19 mouse cellular contexts compared by ENCODE assay signal in genomic region chr8:86527336-86528029, GRCm38 (mm10). TPM values are rescaled to one million over a fixed set of nuclear protein-coding genes. Genes with fewer than 3 reads are reported as not detected.
DNase-seq lines count a peak whose midpoint lies in the region; ATAC-seq and TF ChIP-seq lines count a peak whose summit lies in the region.
"Had no signal": no experiment of that assay in that cellular context is flagged by ENCODE, and none has a peak within 500 bp of the region (broad histone marks: within the 10 kb centered on the region; RNA-seq: fewer than 3 reads in every experiment).

No protein-coding gene starts in this region.

- H3K9me3 ChIP-seq in midbrain, embryonic 14.5 days (ENCODE audit: control insufficient read depth, low read length): no peaks in the 10 kb centered on the region
- no peaks in the 10 kb centered on the region for H3K9me3 ChIP-seq in midbrain, embryonic 16.5 days (replicated peaks; ENCODE audit: control insufficient read depth, low read length, poor library complexity, severe bottlenecking)
- H3K9me3 ChIP-seq in heart, embryonic 11.5 days (replicated peaks; ENCODE audit: control insufficient read depth, low read length): no peaks in the 10 kb centered on the region
- H3K9me3 ChIP-seq: embryonic facial prominence, embryonic 10.5 days; forebrain, embryonic 13.5 days; heart, embryonic 12.5 days; hindbrain, embryonic 10.5 days; intestine, embryonic 15.5 days had no signal

- H3K4me3 ChIP-seq in midbrain, embryonic 14.5 days (replicated peaks; ENCODE audit: low read depth, low read length): no peak overlapping the region
- no peak overlapping the region for H3K4me3 ChIP-seq in midbrain, embryonic 16.5 days (ENCODE audit: low read depth, low read length)
- H3K4me3 ChIP-seq in cerebellum, adult 2 months (replicated peaks; ENCODE audit: insufficient read depth, low read depth, low read length): no peak overlapping the region
- H3K4me3 ChIP-seq in heart, embryonic 11.5 days (ENCODE audit: low read depth, low read length): no peak overlapping the region
- H3K4me3 ChIP-seq: embryonic facial prominence, embryonic 10.5 days; forebrain, embryonic 13.5 days; heart, adult 2 months; heart, embryonic 12.5 days; hindbrain, embryonic 10.5 days; intestine, embryonic 15.5 days had no signal

- 86% methylated on average over 19 of the region's 19 CpGs for WGBS in midbrain, embryonic 14.5 days
- 87% methylated on average over 19 of the region's 19 CpGs for WGBS in midbrain, embryonic 16.5 days
- 37% methylated on average over 19 of the region's 19 CpGs for WGBS in cerebellum, adult 2 months
- WGBS in heart, embryonic 11.5 days (ENCODE audit: insufficient replicate concordance): 79% methylated on average over 19 of the region's 19 CpGs

- DNase-seq in midbrain, embryonic 14.5 days: peak; percentile 13
- peak; percentile 61 to 70 for DNase-seq in cerebellum, adult 2 months
- DNase-seq in cerebellum, postnatal 25 days: peak; percentile 51 to 70
- DNase-seq: adrenal gland, adult 2 months; adrenal gland, postnatal 25 days; forebrain, postnatal 0 days; gastrocnemius, postnatal 14 days; heart, adult 2 months had no signal

- no peak overlapping the region for H3K4me2 ChIP-seq in midbrain, embryonic 14.5 days (ENCODE audit: low read length)
- H3K4me2 ChIP-seq in midbrain, embryonic 16.5 days (ENCODE audit: low read length): no peak overlapping the region
- H3K4me2 ChIP-seq in heart, embryonic 11.5 days: no peak overlapping the region
- H3K4me2 ChIP-seq: forebrain, embryonic 13.5 days; heart, embryonic 12.5 days; hindbrain, embryonic 14.5 days; intestine, embryonic 15.5 days had no signal

- no peaks in the 10 kb centered on the region for H3K36me3 ChIP-seq in midbrain, embryonic 14.5 days (ENCODE audit: control insufficient read depth, insufficient read depth, low read length)
- H3K36me3 ChIP-seq in midbrain, embryonic 16.5 days (ENCODE audit: control insufficient read depth, insufficient read depth, low read length): no peaks in the 10 kb centered on the region
- no peaks in the 10 kb centered on the region for H3K36me3 ChIP-seq in heart, embryonic 11.5 days (ENCODE audit: control insufficient read depth, insufficient read depth, low read length)
- H3K36me3 ChIP-seq: embryonic facial prominence, embryonic 10.5 days; heart, embryonic 12.5 days; hindbrain, embryonic 10.5 days; intestine, embryonic 15.5 days had no signal

- 0 out of 2 replicates have a peak, but pooled peaks cover 3% of the 10 kb centered on the region for H3K4me1 ChIP-seq in midbrain, embryonic 14.5 days (ENCODE audit: control insufficient read depth, insufficient read depth, low read length)
- H3K4me1 ChIP-seq in midbrain, embryonic 16.5 days (ENCODE audit: control insufficient read depth, insufficient read depth, low read length): no peaks in the 10 kb centered on the region
- peaks cover 31% of the 10 kb centered on the region for H3K4me1 ChIP-seq in cerebellum, adult 2 months (ENCODE audit: control insufficient read depth, insufficient read depth, low read length)
- no peaks in the 10 kb centered on the region for H3K4me1 ChIP-seq in heart, embryonic 11.5 days (ENCODE audit: control insufficient read depth, insufficient read depth, low read length)
- H3K4me1 ChIP-seq: forebrain, embryonic 13.5 days; heart, embryonic 12.5 days; intestine, embryonic 15.5 days had no signal

- TF ChIP-seq POLR2A in cerebellum, adult 2 months (IDR thresholded peaks at IDR 0.05; ENCODE audit: borderline replicate concordance, insufficient read depth, low read length): no peak

- TF ChIP-seq CTCF in cerebellum, adult 2 months (IDR thresholded peaks at IDR 0.05; ENCODE audit: borderline replicate concordance, insufficient read depth, low read depth, low read length): no peak

- H3K9ac ChIP-seq in midbrain, embryonic 14.5 days (replicated peaks; ENCODE audit: low read length): no peak overlapping the region
- no peak overlapping the region for H3K9ac ChIP-seq in midbrain, embryonic 16.5 days (ENCODE audit: low read depth, low read length)
- no peak overlapping the region for H3K9ac ChIP-seq in heart, embryonic 11.5 days (ENCODE audit: low read depth, low read length)
- H3K9ac ChIP-seq: forebrain, embryonic 13.5 days; forebrain, postnatal 0 days; heart, embryonic 12.5 days; hindbrain, embryonic 14.5 days; intestine, embryonic 15.5 days had no signal

- no peak overlapping the region for H3K27ac ChIP-seq in midbrain, embryonic 14.5 days (replicated peaks; ENCODE audit: low read depth, low read length)
- H3K27ac ChIP-seq in midbrain, embryonic 16.5 days (ENCODE audit: low read length): no peak overlapping the region
- H3K27ac ChIP-seq in cerebellum, adult 2 months (ENCODE audit: insufficient read depth, low read length): peak overlapping the region; percentile 93
- no peak overlapping the region for H3K27ac ChIP-seq in heart, embryonic 11.5 days (ENCODE audit: low read depth, low read length)
- H3K27ac ChIP-seq: embryonic facial prominence, embryonic 10.5 days; forebrain, embryonic 13.5 days; heart, adult 2 months; hindbrain, embryonic 10.5 days; hindbrain, embryonic 14.5 days; intestine, embryonic 15.5 days had no signal

- no peaks in the 10 kb centered on the region for H3K27me3 ChIP-seq in midbrain, embryonic 14.5 days (ENCODE audit: control insufficient read depth, insufficient read depth, low read length)
- no peaks in the 10 kb centered on the region for H3K27me3 ChIP-seq in midbrain, embryonic 16.5 days (ENCODE audit: control insufficient read depth, insufficient read depth, low read depth, low read length)
- H3K27me3 ChIP-seq in cerebellum, adult 2 months (ENCODE audit: control insufficient read depth, insufficient read depth, low read length): no peaks in the 10 kb centered on the region
- H3K27me3 ChIP-seq in heart, embryonic 11.5 days (ENCODE audit: control insufficient read depth, insufficient read depth, low read length): no peaks in the 10 kb centered on the region
- H3K27me3 ChIP-seq: forebrain, embryonic 13.5 days; heart, embryonic 12.5 days; intestine, embryonic 15.5 days had no signal

- ATAC-seq in midbrain, embryonic 14.5 days (ENCODE audit: low FRiP score, low TSS enrichment): no peak
- ATAC-seq in midbrain, embryonic 16.5 days: no peak
- ATAC-seq in megakaryocyte progenitor cell, adult 5-6 weeks (replicated peaks; ENCODE audit: poor library complexity): no peak
- ATAC-seq in heart, embryonic 11.5 days (replicated peaks; ENCODE audit: insufficient number of reproducible peaks, low FRiP score, low TSS enrichment): no peak
- ATAC-seq: forebrain, embryonic 13.5 days; forebrain, postnatal 0 days; intestine, embryonic 15.5 days had no signal

RNA-seq across cellular contexts. Expression of gene Abcc12, which starts 53.0 kb away (rescaled TPM):
- 0.13 and 0.18 TPM in 2 replicates for polyA plus RNA-seq in midbrain, embryonic 14.5 days (2014; fragmentation: Nextera tagmentation; extraction: Ambion mirVana)
- 0.21 and 0.33 TPM in 2 replicates for polyA plus RNA-seq in midbrain, embryonic 16.5 days (2015; fragmentation: Nextera tagmentation; extraction: Ambion mirVana)
- polyA plus RNA-seq in cerebellum, adult 2 months (2012; rRNA removed): 7.4 and 7.5 TPM in 2 replicates
- not detected in 2 replicates for total RNA-seq in megakaryocyte progenitor cell, adult 5-6 weeks (2015)
- not detected in 2 replicates for total RNA-seq in megakaryocyte progenitor cell, adult 5-6 weeks (2017)
- not detected in 2 replicates for polyA plus RNA-seq in heart, embryonic 11.5 days (2014; fragmentation: Nextera tagmentation; extraction: Ambion mirVana)
- total RNA-seq: adrenal gland, adult 2 months; adrenal gland, postnatal 25 days; gastrocnemius, adult 18-20 months; heart, adult 2 months; heart, postnatal 25 days had no signal
- polyA plus RNA-seq: embryonic facial prominence, embryonic 10.5 days; heart, embryonic 12.5 days had no signal

Comparison
In these comparisons a context has a peak if more than half of its experiments do, and no peak if none do; other contexts are left out.
1. DNase-seq: peak in every context shown above with its lines; median percentile 66 in cerebellum, adult 2 months; 60 in cerebellum, postnatal 25 days; 13 in midbrain, embryonic 14.5 days.